In genomic region chr1:24240039-24240691, GRCm38 (mm10) we compare ENCODE assay signal across 21 mouse cellular contexts.
A peak's percentile ranks its signal among the peaks of the same experiment; 100 is the strongest.
DNase-seq lines count a peak whose midpoint lies in the region; ATAC-seq and TF ChIP-seq lines count a peak whose summit lies in the region.
"Had no signal": no experiment of that assay in that cellular context is flagged by ENCODE, and none has a peak within 500 bp of the region (broad histone marks: within the 10 kb centered on the region; RNA-seq: fewer than 3 reads in every experiment).

No protein-coding gene starts in this region.

- 9% methylated on average over 8 of the region's 8 CpGs for WGBS in forebrain, embryonic 12.5 days
- WGBS in forebrain, postnatal 0 days = 14% methylated on average over 8 of the region's 8 CpGs
- 48% methylated on average over 8 of the region's 8 CpGs for WGBS in embryonic facial prominence, embryonic 12.5 days
- 11% methylated on average over 8 of the region's 8 CpGs for WGBS in limb, embryonic 11.5 days

- peaks cover 27% of the 10 kb centered on the region for H3K27me3 ChIP-seq in forebrain, embryonic 12.5 days
- H3K27me3 ChIP-seq in forebrain, postnatal 0 days (ENCODE audit: insufficient read depth, low read length) = no peaks in the 10 kb centered on the region
- no peaks in the 10 kb centered on the region for H3K27me3 ChIP-seq in embryonic facial prominence, embryonic 12.5 days
- no peaks in the 10 kb centered on the region for H3K27me3 ChIP-seq in limb, embryonic 11.5 days (ENCODE audit: control insufficient read depth, insufficient read depth, low read length)
- H3K27me3 ChIP-seq: liver, embryonic 13.5 days; midbrain, embryonic 12.5 days; neural tube, embryonic 12.5 days had no signal

- H3K27ac ChIP-seq in forebrain, embryonic 12.5 days = no peak overlapping the region
- no peak overlapping the region for H3K27ac ChIP-seq in forebrain, postnatal 0 days (ENCODE audit: low read depth, low read length)
- H3K27ac ChIP-seq in embryonic facial prominence, embryonic 12.5 days = no peak overlapping the region
- no peak overlapping the region for H3K27ac ChIP-seq in limb, embryonic 11.5 days (replicated peaks; ENCODE audit: low read depth, low read length)
- H3K27ac ChIP-seq: heart, adult 2 months; hindbrain, postnatal 0 days; liver, embryonic 13.5 days; macrophage; midbrain, embryonic 12.5 days; neural tube, embryonic 12.5 days had no signal

- no peak for TF ChIP-seq CTCF in forebrain, postnatal 0 days (IDR thresholded peaks at IDR 0.05; ENCODE audit: low read depth)

- H3K9ac ChIP-seq in forebrain, embryonic 12.5 days = no peak overlapping the region
- no peak overlapping the region for H3K9ac ChIP-seq in forebrain, postnatal 0 days
- H3K9ac ChIP-seq in embryonic facial prominence, embryonic 12.5 days = no peak overlapping the region
- H3K9ac ChIP-seq in limb, embryonic 11.5 days (ENCODE audit: low read length) = no peak overlapping the region
- H3K9ac ChIP-seq: liver, embryonic 13.5 days; lung, embryonic 14.5 days; midbrain, embryonic 12.5 days; neural tube, embryonic 12.5 days had no signal

- DNase-seq in forebrain, postnatal 0 days = no peak
- peak; percentile 45 for DNase-seq in limb, embryonic 11.5 days (ENCODE audit: low spot score)
- no peak for DNase-seq in adrenal gland, postnatal 10 days
- DNase-seq in lung, postnatal 10 days = no peak
- no peak for DNase-seq in layer of hippocampus, adult 9-11 months
- DNase-seq: cerebellum, adult 2 months; cerebellum, postnatal 36 days; heart, adult 2 months; heart, postnatal 4 days; kidney, adult 11 months; layer of hippocampus, postnatal 36 days; liver, embryonic 13.5 days; lung, embryonic 14.5 days; spleen, adult 18-20 months; thymus, postnatal 25 days had no signal

- H3K9me3 ChIP-seq in forebrain, embryonic 12.5 days = no peaks in the 10 kb centered on the region
- H3K9me3 ChIP-seq in forebrain, postnatal 0 days (ENCODE audit: low read length) = no peaks in the 10 kb centered on the region
- no peaks in the 10 kb centered on the region for H3K9me3 ChIP-seq in embryonic facial prominence, embryonic 12.5 days
- no peaks in the 10 kb centered on the region for H3K9me3 ChIP-seq in limb, embryonic 11.5 days (ENCODE audit: control insufficient read depth, low read length)
- H3K9me3 ChIP-seq: liver, embryonic 13.5 days; midbrain, embryonic 12.5 days; neural tube, embryonic 12.5 days had no signal

- H3K36me3 ChIP-seq in forebrain, embryonic 12.5 days (replicated peaks) = no peaks in the 10 kb centered on the region
- H3K36me3 ChIP-seq in forebrain, postnatal 0 days (ENCODE audit: insufficient read depth) = no peaks in the 10 kb centered on the region
- no peaks in the 10 kb centered on the region for H3K36me3 ChIP-seq in embryonic facial prominence, embryonic 12.5 days
- H3K36me3 ChIP-seq in limb, embryonic 11.5 days (ENCODE audit: control insufficient read depth, insufficient read depth, low read length) = no peaks in the 10 kb centered on the region
- H3K36me3 ChIP-seq: liver, embryonic 13.5 days; midbrain, embryonic 12.5 days; neural tube, embryonic 12.5 days had no signal

- peak; percentile 76; the same call in 1 of the 2 replicates for ATAC-seq in forebrain, embryonic 12.5 days (ENCODE audit: low FRiP score)
- no peak for ATAC-seq in forebrain, postnatal 0 days
- 0 out of 2 replicates have a peak, but pooled peaks have one; percentile 56 for ATAC-seq in embryonic facial prominence, embryonic 12.5 days (ENCODE audit: insufficient number of reproducible peaks, insufficient read depth, low FRiP score, low TSS enrichment)
- ATAC-seq in limb, embryonic 11.5 days (ENCODE audit: insufficient number of reproducible peaks, low FRiP score, low TSS enrichment, low read depth) = 0 out of 2 replicates have a peak, but pooled peaks have one; percentile 36
- ATAC-seq: hindbrain, postnatal 0 days had no signal

- H3K4me1 ChIP-seq in forebrain, embryonic 12.5 days = peaks cover 10% of the 10 kb centered on the region
- H3K4me1 ChIP-seq in forebrain, postnatal 0 days (ENCODE audit: insufficient read depth) = no peaks in the 10 kb centered on the region
- no peaks in the 10 kb centered on the region for H3K4me1 ChIP-seq in embryonic facial prominence, embryonic 12.5 days
- peaks cover 3% of the 10 kb centered on the region for H3K4me1 ChIP-seq in limb, embryonic 11.5 days (ENCODE audit: control insufficient read depth, insufficient read depth, low read length)
- H3K4me1 ChIP-seq: liver, embryonic 13.5 days; neural tube, embryonic 12.5 days had no signal

- H3K4me3 ChIP-seq in forebrain, embryonic 12.5 days (replicated peaks) = no peak overlapping the region
- H3K4me3 ChIP-seq in forebrain, postnatal 0 days (ENCODE audit: low read depth, low read length) = no peak overlapping the region
- H3K4me3 ChIP-seq in embryonic facial prominence, embryonic 12.5 days = no peak overlapping the region
- H3K4me3 ChIP-seq in limb, embryonic 11.5 days (ENCODE audit: low read depth, low read length) = no peak overlapping the region
- H3K4me3 ChIP-seq: heart, adult 2 months; liver, embryonic 13.5 days; midbrain, embryonic 12.5 days; neural tube, embryonic 12.5 days had no signal

- peak overlapping the region; percentile 15; the same call in 1 of the 2 replicates for H3K4me2 ChIP-seq in forebrain, embryonic 12.5 days
- no peak overlapping the region for H3K4me2 ChIP-seq in forebrain, postnatal 0 days (ENCODE audit: low read depth)
- no peak overlapping the region for H3K4me2 ChIP-seq in embryonic facial prominence, embryonic 12.5 days (replicated peaks)
- H3K4me2 ChIP-seq in limb, embryonic 11.5 days (ENCODE audit: low read depth, severe bottlenecking) = no peak overlapping the region
- H3K4me2 ChIP-seq: liver, embryonic 13.5 days; lung, embryonic 14.5 days; midbrain, embryonic 12.5 days; neural tube, embryonic 12.5 days had no signal
